Mouse (Mus musculus) midbrain, embryonic 10.5 days (tissue): ENCODE data around the gene Hibadh. TPM values are rescaled to one million over a fixed set of nuclear protein-coding genes. Genes with fewer than 3 reads are reported as not detected.

Experiments used
- DNase-seq: peaks from one replicate; pipeline ENCODE4 v3.0.0-alpha.2; 2017; ENCODE audit warnings: low spot score
- H3K27ac ChIP-seq: fragments of 300-500 bp; sonication (generic); replicated peaks from 2 replicates; pipeline ENCODE4 v1.5.1; 2016; ENCODE audit warnings: mild to moderate bottlenecking
- H3K27me3 ChIP-seq: fragments of 300-500 bp; sonication (generic); 2 replicates; pipeline ENCODE4 v1.6.1; 2016; ENCODE audit warnings: low read depth, mild to moderate bottlenecking; ENCODE audit not compliant: poor library complexity, severe bottlenecking
- H3K36me3 ChIP-seq: fragments of 300-500 bp; sonication (generic); 2 replicates; pipeline ENCODE4 v1.6.1; 2016; ENCODE audit warnings: mild to moderate bottlenecking, moderate library complexity
- H3K4me1 ChIP-seq: fragments of 300-500 bp; sonication (generic); 2 replicates; pipeline ENCODE4 v1.6.1; 2016
- H3K4me3 ChIP-seq: fragments of 300-500 bp; sonication (generic); 2 replicates; pipeline ENCODE4 v1.5.1; 2016; ENCODE audit warnings: mild to moderate bottlenecking, moderate library complexity
- H3K9me3 ChIP-seq: fragments of 300-500 bp; sonication (generic); replicated peaks from 2 replicates; pipeline ENCODE4 v1.6.1; 2016; ENCODE audit warnings: mild to moderate bottlenecking
- WGBS: fragments of 180-500 bp; shearing (Covaris S2); methylation state at CpG from one replicate; pipeline ENCODE4 v1.1.7; 2016; 5-methylcytosine and 5-hydroxymethylcytosine counted together
- polyA plus RNA-seq: library from polyadenylated mRNA; unstranded; fragments of >200 nt; fragmentation: Nextera tagmentation; extraction: Ambion mirVana; gene quantifications from 2 replicates; pipeline ENCODE4 v1.2.1, GENCODE M21; 2016

Hibadh gene
- polyA plus RNA-seq, 1 experiment from 2014 or later = 83.2 TPM

GRCm38 (mm10) chr6:52535072-52535704 lies 105.0 kb downstream of the Hibadh start:
- peaks cover 10% of the 10 kb centered on the region for H3K4me1 ChIP-seq
- peaks cover 14% of the 10 kb centered on the region for H3K9me3 ChIP-seq
- no peaks in the 10 kb centered on the region for H3K27me3 ChIP-seq
- peaks cover 16% of the 10 kb centered on the region for H3K36me3 ChIP-seq
- no peak overlapping the region for H3K27ac ChIP-seq
- DNase-seq = no peak
- H3K4me3 ChIP-seq = no peak overlapping the region
- 87% methylated on average over 11 of the region's 11 CpGs for WGBS

GRCm38 (mm10) chr6:52532144-52532492 lies 108.1 kb downstream of the Hibadh start:
- Histone ChIP-seq H3K4me1 (no peaks in the 10 kb centered on the region), H3K27me3 (no peaks in the 10 kb centered on the region), H3K27ac (no peak overlapping the region), H3K36me3 (peaks cover 8% of the 10 kb centered on the region), H3K9me3 (peaks cover 7% of the 10 kb centered on the region), H3K4me3 (no peak overlapping the region)
- WGBS = 83% methylated on average over 8 of the region's 8 CpGs
- DNase-seq = no peak

GRCm38 (mm10) chr6:52531366-52532143 lies 108.6 kb downstream of the Hibadh start:
- H3K4me3 ChIP-seq = no peak overlapping the region
- 87% methylated on average over 19 of the region's 19 CpGs for WGBS
- no peak for DNase-seq
- H3K27ac ChIP-seq = no peak overlapping the region
- H3K9me3 ChIP-seq = peaks cover 1% of the 10 kb centered on the region
- H3K27me3 ChIP-seq = no peaks in the 10 kb centered on the region
- H3K4me1 ChIP-seq = no peaks in the 10 kb centered on the region
- peaks cover 2% of the 10 kb centered on the region for H3K36me3 ChIP-seq

- H3K4me3 ChIP-seq = no peak overlapping the region
- H3K9me3 ChIP-seq = no peaks in the 10 kb centered on the region
- no peaks in the 10 kb centered on the region for H3K36me3 ChIP-seq
- WGBS = 88% methylated on average over 10 of the region's 10 CpGs
- H3K4me1 ChIP-seq = no peaks in the 10 kb centered on the region
- no peak for DNase-seq
- no peak overlapping the region for H3K27ac ChIP-seq
- H3K27me3 ChIP-seq = no peaks in the 10 kb centered on the region
These were observed 109.3 kb downstream of the Hibadh start for GRCm38 (mm10) chr6:52530861-52531260.

- H3K27ac ChIP-seq = no peak overlapping the region
- no peaks in the 10 kb centered on the region for H3K4me1 ChIP-seq
- no peaks in the 10 kb centered on the region for H3K36me3 ChIP-seq
- H3K9me3 ChIP-seq = no peaks in the 10 kb centered on the region
- no peak overlapping the region for H3K4me3 ChIP-seq
- 52% methylated on average over 2 of the region's 2 CpGs for WGBS
- no peak for DNase-seq
- no peaks in the 10 kb centered on the region for H3K27me3 ChIP-seq
These were observed 116.0 kb downstream of the Hibadh start for GRCm38 (mm10) chr6:52524226-52524625.

- Histone ChIP-seq H3K27ac (no peak overlapping the region), H3K36me3 (no peaks in the 10 kb centered on the region)
- WGBS = 90% methylated on average over 10 of the region's 10 CpGs
These were observed 121.5 kb downstream of the Hibadh start for GRCm38 (mm10) chr6:52518704-52519103.

GRCm38 (mm10) chr6:52517272-52517671 lies 122.9 kb downstream of the Hibadh start:
- H3K4me3 ChIP-seq = no peak overlapping the region
- peaks cover 18% of the 10 kb centered on the region for H3K4me1 ChIP-seq
- no peaks in the 10 kb centered on the region for H3K9me3 ChIP-seq
- no peaks in the 10 kb centered on the region for H3K27me3 ChIP-seq
- H3K27ac ChIP-seq = no peak overlapping the region
- H3K36me3 ChIP-seq = no peaks in the 10 kb centered on the region
- WGBS = 91% methylated on average over 5 of the region's 5 CpGs
- no peak for DNase-seq

More at GRCm38 (mm10) chr6:52518704-52519103, 121.5 kb downstream of the Hibadh start:
- no peak for DNase-seq
- H3K4me3 ChIP-seq = no peak overlapping the region
- no peaks in the 10 kb centered on the region for H3K9me3 ChIP-seq
- H3K4me1 ChIP-seq = peaks cover 6% of the 10 kb centered on the region
- no peaks in the 10 kb centered on the region for H3K27me3 ChIP-seq

GRCm38 (mm10) chr6:52513876-52514405 lies 126.2 kb downstream of the Hibadh start:
- no peaks in the 10 kb centered on the region for H3K27me3 ChIP-seq
- H3K4me3 ChIP-seq = no peak overlapping the region
- WGBS = 11% methylated on average over 4 of the region's 4 CpGs
- no peak for DNase-seq
- no peaks in the 10 kb centered on the region for H3K9me3 ChIP-seq
- peaks cover 18% of the 10 kb centered on the region for H3K4me1 ChIP-seq
- H3K36me3 ChIP-seq = no peaks in the 10 kb centered on the region
- no peak overlapping the region for H3K27ac ChIP-seq

- DNase-seq = no peak
These were observed 131.4 kb downstream of the Hibadh start for GRCm38 (mm10) chr6:52508789-52509188.

GRCm38 (mm10) chr6:52507946-52508345 lies 132.2 kb downstream of the Hibadh start:
- 93% methylated on average over 7 of the region's 7 CpGs for WGBS
- H3K4me3 ChIP-seq = no peak overlapping the region

More at GRCm38 (mm10) chr6:52508789-52509188, 131.4 kb downstream of the Hibadh start:
- Histone ChIP-seq H3K4me1 (peaks cover 13% of the 10 kb centered on the region), H3K4me3 (no peak overlapping the region), H3K9me3 (no peaks in the 10 kb centered on the region), H3K27me3 (no peaks in the 10 kb centered on the region), H3K27ac (no peak overlapping the region), H3K36me3 (no peaks in the 10 kb centered on the region)
- whole genome bisulfite sequencing = 86% methylated on average over 3 of the region's 3 CpGs

GRCm38 (mm10) chr6:52507171-52507570 lies 133.0 kb downstream of the Hibadh start:
- 81% methylated on average over 5 of the region's 5 CpGs for WGBS
- no peaks in the 10 kb centered on the region for H3K27me3 ChIP-seq
- no peak for DNase-seq
- no peaks in the 10 kb centered on the region for H3K4me1 ChIP-seq
- H3K36me3 ChIP-seq = no peaks in the 10 kb centered on the region
- H3K9me3 ChIP-seq = no peaks in the 10 kb centered on the region
- no peak overlapping the region for H3K27ac ChIP-seq
- no peak overlapping the region for H3K4me3 ChIP-seq

More at GRCm38 (mm10) chr6:52507946-52508345, 132.2 kb downstream of the Hibadh start:
- H3K27ac ChIP-seq = no peak overlapping the region
- no peaks in the 10 kb centered on the region for H3K27me3 ChIP-seq
- no peak for DNase-seq
- H3K4me1 ChIP-seq = peaks cover 4% of the 10 kb centered on the region
- no peaks in the 10 kb centered on the region for H3K9me3 ChIP-seq
- H3K36me3 ChIP-seq = no peaks in the 10 kb centered on the region

GRCm38 (mm10) chr6:52505777-52506755 lies 134.1 kb downstream of the Hibadh start:
- Histone ChIP-seq H3K9me3 (no peaks in the 10 kb centered on the region), H3K27ac (no peak overlapping the region), H3K27me3 (no peaks in the 10 kb centered on the region), H3K4me1 (no peaks in the 10 kb centered on the region), H3K4me3 (no peak overlapping the region), H3K36me3 (no peaks in the 10 kb centered on the region)
- WGBS = 87% methylated on average over 9 of the region's 9 CpGs
- DNase-seq = no peak
